1 mouse cellular context compared by ENCODE assay signal in the genomic region with DNA sequence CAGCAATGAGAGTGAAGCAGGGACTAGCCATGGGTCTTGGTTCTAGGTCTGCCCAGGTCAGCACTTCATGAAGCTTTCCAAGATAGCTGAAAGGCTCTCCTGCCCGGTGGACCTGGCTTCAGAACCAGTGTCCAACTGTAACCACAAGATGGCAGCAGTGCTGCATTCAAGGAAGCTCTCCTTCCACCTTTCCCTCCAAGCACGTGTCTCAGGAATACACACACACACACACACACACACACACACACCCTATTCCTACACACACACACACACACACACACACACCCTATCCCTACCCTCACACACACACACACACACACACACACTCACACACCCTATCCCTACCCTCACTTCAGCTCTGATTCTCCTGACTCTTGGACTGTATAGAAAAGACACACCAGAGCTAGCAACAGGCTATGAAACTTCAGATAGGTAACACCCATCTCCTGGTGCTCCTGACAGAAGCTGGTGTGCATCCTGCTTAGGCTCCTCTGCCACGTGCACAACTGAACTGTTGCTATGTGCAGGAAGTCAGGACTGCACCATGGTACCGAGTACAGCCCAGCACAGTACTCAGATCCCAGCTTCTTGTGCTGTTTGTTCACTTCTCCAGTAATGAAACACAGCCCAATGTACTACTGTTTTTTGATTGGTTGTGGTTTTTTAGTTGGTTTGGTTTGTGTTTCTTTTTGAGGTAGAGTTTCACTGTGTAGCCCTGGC.
TF ChIP-seq lines count a peak whose summit lies in the region.

No protein-coding gene starts in this region.

TF ChIP-seq in MEL, 35 proteins besides CTCF, POLR2A, EP300 and RAD21 (continued from another document):
- TF ChIP-seq MAX (IDR thresholded peaks at IDR 0.05; ENCODE audit: low read length) (peak; percentile 94), CHD1 (IDR thresholded peaks at IDR 0.05; ENCODE audit: low read depth, low read length) (no peak), USF2 (IDR thresholded peaks at IDR 0.05; ENCODE audit: borderline replicate concordance in 1 of 2, insufficient read depth in 1 of 2, low read depth in 1 of 2, low read length in 2 of 2) (no peak), TCF12 (IDR thresholded peaks at IDR 0.05; ENCODE audit: low read depth, low read length) (no peak), UBTF (IDR thresholded peaks at IDR 0.05; ENCODE audit: borderline replicate concordance, insufficient read depth, low read depth, low read length) (no peak), MAZ (IDR thresholded peaks at IDR 0.05; ENCODE audit: low read depth, low read length) (no peak), ELF1 (IDR thresholded peaks at IDR 0.05; ENCODE audit: low read depth, low read length) (peak; percentile 31; the same call in 1 of the 2 replicates), NRF1 (IDR thresholded peaks at IDR 0.05; ENCODE audit: insufficient read depth, low read depth, low read length, poor library complexity, severe bottlenecking) (no peak), MAFK (IDR thresholded peaks at IDR 0.05; ENCODE audit: borderline replicate concordance, low read depth, low read length) (no peak), ZNF384 (IDR thresholded peaks at IDR 0.05; ENCODE audit: low read depth, low read length) (no peak), TAL1 (IDR thresholded peaks at IDR 0.05; ENCODE audit: low read length) (no peak), JUND (IDR thresholded peaks at IDR 0.05; ENCODE audit: low read depth, low read length) (no peak), SMC3 (IDR thresholded peaks at IDR 0.05; ENCODE audit: low read depth, low read length) (peak; percentile 88), NELFE (IDR thresholded peaks at IDR 0.05; ENCODE audit: low read depth, low read length) (no peak), MXI1 (IDR thresholded peaks at IDR 0.05; ENCODE audit: low read depth, low read length) (peak; percentile 80), MEF2A (IDR thresholded peaks at IDR 0.05; ENCODE audit: extremely low read depth, insufficient replicate concordance, low read depth, low read length, poor library complexity, severe bottlenecking) (no peak)
